Mouse (Mus musculus): ENCODE data around the gene Plxnb1.
"Not testable (repeated sequence)": the region's sequence is repeated elsewhere in the genome, so short reads cannot be mapped to it uniquely, and the experiment has no call there.

Gene Plxnb1

DNA sequence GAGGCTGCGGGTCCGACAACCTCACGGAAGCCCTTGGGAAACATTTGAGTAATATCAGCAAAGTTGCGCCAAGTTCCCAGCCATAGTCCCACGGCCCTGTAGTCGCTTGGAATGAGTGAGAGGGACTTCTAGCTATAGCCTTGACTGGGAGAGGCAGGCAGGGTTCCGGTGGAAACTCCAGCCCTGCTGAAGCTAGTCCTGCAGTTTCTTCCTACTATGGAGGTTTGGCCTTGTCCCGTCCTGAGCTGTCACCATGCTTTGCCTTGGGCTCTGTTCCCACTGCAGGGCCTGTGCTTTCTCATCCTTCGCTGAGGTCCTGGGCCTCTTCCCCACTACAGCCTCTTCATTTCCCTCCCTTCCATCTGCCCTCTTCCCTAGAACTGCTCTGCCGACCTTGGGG is 21.0 kb downstream of the Plxnb1 start:
- in situ Hi-C loops (cut with MboI; ENCODE audit: low pct_unique_long_range_greater_than_20kb in 1 of 2, low sequenced_read_pairs in 2 of 2, unreplicated experiment in 1 of 2) = loop anchor here in 1 of 2 experiments (10.0 kb wide), 1 partner anchor 111 kb away; no protein-coding TSS in a partner anchor

DNA sequence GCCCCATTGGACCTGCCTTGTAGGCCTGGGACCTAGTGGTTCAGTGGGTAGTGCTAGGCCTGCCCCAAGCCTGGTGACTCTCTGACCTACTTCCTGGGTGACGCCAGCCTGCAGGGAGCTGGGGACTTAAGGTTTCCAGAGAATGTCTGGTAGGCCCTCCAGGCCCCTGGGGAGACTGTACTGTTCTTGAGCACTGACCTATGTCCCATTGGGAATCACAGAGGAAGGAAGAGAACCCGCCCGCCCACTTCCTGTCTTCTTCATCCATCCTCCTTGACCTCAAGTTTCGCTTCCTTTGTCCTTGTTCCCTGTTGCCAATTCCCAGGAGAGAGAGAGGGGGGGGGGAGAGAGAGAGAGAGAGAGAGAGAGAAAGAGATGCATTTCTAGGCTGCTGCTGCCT is 22.9 kb downstream of the Plxnb1 start:
- in situ Hi-C loops (cut with MboI; ENCODE audit: low pct_unique_long_range_greater_than_20kb in 1 of 2, low sequenced_read_pairs in 2 of 2, unreplicated experiment in 1 of 2) = loop anchor here in 1 of 2 experiments (10.0 kb wide), 1 partner anchor 113 kb away; no protein-coding TSS in a partner anchor

DNA sequence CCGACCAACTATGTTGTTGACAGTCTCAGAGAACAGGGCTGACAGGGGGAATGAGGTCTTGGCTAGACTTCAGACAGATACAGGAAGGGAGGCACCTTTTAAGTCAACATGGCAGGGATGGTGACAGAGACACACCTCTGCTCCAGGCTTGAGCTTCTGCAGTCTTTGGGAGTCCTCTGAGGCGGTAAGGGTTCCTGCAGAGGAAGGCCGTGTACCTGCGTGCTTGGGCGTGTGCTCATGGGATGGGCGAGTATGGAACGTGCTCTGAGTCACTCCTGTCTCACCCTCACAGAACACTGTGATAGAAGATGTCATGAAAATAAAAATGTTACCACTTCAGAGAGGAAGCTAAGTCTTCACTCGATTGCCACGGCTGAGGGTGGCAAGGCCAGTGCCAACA is 24.4 kb downstream of the Plxnb1 start:
- in situ Hi-C loops (cut with MboI; ENCODE audit: low pct_unique_long_range_greater_than_20kb in 1 of 2, low sequenced_read_pairs in 2 of 2, unreplicated experiment in 1 of 2) = loop anchor here in 1 of 2 experiments (10.0 kb wide), 1 partner anchor 115 kb away; no protein-coding TSS in a partner anchor

DNA sequence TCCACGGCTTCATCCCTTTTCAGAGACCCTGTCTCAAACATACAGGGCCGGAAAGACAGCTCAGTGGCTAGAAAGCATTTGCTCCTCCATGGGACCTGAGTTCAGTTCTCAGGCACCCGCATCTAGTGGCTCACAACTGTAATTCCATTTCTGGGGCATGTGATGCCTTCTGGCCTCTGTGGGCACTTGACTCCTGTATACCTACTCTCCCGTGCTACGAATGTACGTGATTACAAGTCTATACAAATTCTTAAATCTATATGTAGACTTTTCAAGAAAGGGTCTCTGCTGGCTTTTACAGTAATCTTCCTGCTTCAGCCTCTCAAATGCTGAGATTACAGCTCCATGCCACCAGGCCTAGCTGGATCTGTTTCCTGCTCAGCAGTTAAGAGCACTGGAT is 25.8 kb downstream of the Plxnb1 start:
- in situ Hi-C loops (cut with MboI; ENCODE audit: low pct_unique_long_range_greater_than_20kb in 1 of 2, low sequenced_read_pairs in 2 of 2, unreplicated experiment in 1 of 2) = no loop called here

DNA sequence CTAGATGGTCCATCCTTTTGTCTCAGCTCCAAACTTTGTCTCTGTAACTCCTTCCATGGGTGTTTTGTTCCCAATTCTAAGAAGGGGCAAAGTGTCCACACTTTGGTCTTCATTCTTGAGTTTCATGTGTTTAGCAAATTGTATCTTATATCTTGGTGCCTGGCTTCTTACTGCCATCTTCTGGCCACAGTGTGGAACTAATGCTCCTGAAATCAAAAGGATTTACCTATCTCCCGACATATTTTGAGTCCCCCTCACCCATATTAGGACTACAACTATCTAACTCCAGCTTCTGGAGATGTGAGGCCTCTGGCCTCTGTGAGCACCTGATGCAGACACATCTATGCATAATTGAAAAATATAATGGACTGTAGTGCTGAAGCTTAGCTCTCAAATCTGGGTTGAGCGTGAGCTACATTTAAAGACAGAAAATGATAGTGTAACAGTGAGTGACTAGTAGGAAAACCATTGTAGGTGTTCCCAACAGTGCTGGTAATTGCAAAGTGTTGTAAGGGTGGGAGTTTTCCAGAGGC is 27.4 kb downstream of the Plxnb1 start:
- in situ Hi-C loops (cut with MboI; ENCODE audit: low pct_unique_long_range_greater_than_20kb in 1 of 2, low sequenced_read_pairs in 2 of 2, unreplicated experiment in 1 of 2) = no loop called here

DNA sequence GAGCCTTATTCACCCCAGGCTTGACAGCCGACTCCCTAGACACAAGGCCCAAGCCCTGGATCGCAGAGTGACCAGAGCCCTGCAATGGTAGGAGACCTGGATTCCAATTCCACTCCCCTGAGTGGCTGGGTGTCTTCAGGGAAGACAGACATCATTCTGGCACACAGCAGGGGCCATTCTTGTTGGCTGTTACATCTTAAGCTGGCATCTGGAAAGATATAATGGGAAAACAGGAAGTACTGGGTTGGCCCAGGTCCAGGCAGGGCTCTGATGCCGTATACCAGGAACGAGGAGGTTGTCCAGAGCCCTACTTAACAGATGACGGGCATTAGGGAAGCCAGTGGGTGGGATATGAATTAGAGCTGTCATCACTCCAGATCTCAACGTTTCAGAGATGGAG is 28.1 kb downstream of the Plxnb1 start:
- in situ Hi-C loops (cut with MboI; ENCODE audit: low pct_unique_long_range_greater_than_20kb in 1 of 2, low sequenced_read_pairs in 2 of 2, unreplicated experiment in 1 of 2) = no loop called here

DNA sequence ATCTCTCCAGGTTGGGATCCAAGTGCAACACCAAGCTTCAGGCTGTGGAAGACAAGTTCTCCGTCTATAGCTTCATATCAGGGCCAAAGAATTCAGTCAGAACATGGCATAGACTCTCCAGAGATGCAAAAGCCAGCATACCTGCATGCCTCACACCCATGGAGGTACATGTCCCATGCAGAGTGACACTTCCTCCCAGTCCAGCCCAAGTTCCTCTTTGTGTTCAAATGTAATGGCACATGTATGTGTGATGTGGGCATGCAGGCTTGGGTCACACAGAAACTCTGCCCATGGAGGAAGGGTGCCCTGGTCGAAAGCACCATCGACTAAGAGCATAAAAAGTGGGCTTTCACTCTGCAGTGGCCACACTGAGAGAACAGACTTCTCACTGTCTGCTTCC is 29.0 kb downstream of the Plxnb1 start:
- in situ Hi-C loops (cut with MboI; ENCODE audit: low pct_unique_long_range_greater_than_20kb in 1 of 2, low sequenced_read_pairs in 2 of 2, unreplicated experiment in 1 of 2) = no loop called here

DNA sequence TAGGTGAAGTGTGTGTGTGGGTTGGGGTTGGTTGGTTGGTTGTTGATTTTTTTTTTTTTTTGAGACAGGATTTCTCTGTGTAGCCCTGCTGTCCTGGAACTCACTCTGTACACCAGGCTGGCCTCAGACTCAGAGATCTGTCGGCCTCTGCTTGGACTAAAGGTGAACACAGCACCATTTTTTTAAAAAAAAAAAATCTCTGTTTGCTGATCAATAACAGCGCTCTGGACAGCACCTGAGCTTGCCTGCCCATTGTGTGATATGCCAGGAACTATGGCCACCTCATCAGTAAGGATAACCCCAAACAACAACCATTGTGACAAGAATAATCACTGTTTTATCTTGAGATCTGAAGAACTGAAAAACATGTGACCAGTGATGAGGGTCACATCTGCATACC is 29.9 kb downstream of the Plxnb1 start:
- in situ Hi-C loops (cut with MboI; ENCODE audit: low pct_unique_long_range_greater_than_20kb in 1 of 2, low sequenced_read_pairs in 2 of 2, unreplicated experiment in 1 of 2) = no loop called here

DNA sequence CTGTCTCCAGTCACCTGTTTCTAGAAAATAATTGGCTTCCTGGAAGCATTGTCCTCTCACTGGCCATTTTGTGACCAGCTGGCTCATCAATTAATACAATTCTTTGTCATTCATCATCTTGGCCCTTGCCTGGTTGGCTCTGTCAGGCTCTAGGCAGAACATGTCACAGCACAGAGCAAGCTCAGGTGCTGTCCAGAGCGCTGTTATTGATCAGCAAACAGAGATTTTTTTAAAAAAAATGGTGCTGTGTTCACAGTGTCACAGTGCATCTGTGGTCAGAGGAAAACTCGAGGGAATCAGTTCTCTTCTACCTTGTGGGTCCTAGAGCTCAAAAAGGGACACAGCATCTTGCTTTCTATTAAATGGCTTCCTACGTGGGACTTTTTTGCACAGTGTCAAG is 30.3 kb downstream of the Plxnb1 start:
- in situ Hi-C loops (cut with MboI; ENCODE audit: low pct_unique_long_range_greater_than_20kb in 1 of 2, low sequenced_read_pairs in 2 of 2, unreplicated experiment in 1 of 2) = no loop called here

DNA sequence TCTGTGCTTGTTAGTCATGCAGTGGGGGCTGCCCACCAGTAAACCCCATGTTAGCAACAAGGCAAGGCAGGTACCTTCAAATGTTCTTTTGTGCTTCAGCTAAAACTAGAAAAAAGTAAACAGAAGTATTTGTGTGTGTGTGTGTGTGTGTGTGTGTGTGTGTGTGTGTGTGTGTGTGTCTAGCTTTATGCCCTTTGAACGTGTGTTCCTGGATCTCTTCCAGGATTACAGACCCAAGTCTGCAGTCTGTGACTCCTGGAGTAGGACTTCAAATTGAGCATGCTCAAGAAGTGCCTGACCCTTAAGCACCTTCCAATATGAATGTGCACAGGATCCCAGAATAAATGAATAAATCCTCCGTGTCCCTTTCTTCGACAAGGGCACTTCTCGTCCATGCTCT is 31.9 kb downstream of the Plxnb1 start:
- in situ Hi-C loops (cut with MboI; ENCODE audit: low pct_unique_long_range_greater_than_20kb in 1 of 2, low sequenced_read_pairs in 2 of 2, unreplicated experiment in 1 of 2) = no loop called here

DNA sequence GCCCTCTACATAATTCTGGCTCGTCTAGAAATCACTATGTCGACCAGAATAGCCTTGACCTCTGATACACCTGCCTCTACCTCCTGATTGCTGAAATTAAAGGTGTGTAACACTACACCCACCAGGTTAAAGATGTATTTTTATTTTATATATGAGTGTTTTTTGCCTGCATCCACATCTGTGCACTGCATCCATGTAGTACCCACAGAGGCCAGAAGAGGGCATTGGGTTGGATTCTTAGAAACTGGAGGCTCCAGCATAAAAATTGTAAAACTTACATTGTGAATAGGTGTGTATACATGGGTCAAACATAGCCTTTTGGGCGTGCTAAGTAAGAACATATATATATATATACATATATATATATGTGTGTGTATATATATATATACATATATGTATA is 33.0 kb downstream of the Plxnb1 start:
- in situ Hi-C loops (cut with MboI; ENCODE audit: low pct_unique_long_range_greater_than_20kb in 1 of 2, low sequenced_read_pairs in 2 of 2, unreplicated experiment in 1 of 2) = no loop called here

DNA sequence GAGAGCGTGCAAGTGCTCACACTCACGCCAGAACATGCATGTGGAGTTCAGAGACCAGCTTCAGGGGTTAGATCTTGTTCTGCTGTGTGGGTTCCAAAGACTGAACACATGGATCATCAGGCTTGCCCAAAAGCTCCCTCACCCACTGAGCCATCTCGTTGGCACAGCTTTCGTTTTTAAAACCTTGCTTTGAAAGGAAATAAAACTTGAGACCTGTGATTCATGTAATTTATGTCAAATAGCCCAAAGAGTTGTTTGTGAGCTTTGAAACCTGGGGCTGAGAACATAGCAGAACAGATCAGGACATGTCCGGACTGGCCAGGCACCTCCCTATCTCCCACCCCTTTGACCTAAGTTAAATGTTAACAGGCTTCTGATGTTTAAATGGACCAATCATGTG is 34.9 kb downstream of the Plxnb1 start:
- in situ Hi-C loops (cut with MboI; ENCODE audit: low pct_unique_long_range_greater_than_20kb in 1 of 2, low sequenced_read_pairs in 2 of 2, unreplicated experiment in 1 of 2) = no loop called here

DNA sequence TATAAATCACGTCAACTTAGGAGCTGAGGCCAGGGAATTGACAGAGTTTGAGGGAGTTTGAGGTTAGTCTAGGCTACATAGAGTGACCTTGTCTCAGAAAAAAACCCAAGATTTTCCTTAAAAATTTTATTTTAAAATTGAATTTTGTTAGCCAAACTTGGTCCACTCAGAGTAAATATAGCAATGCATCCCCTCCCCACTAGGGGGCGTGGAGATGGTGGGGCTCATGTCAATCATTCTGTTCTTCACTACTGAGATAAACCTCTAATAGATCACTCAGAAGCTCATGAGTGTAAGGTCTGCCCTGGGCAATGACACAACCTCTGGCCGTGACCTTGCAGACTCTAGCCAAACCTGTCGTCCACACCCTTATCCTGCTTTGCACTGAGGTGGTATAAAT is 45.2 kb downstream of the Plxnb1 start:
- in situ Hi-C loops (cut with MboI; ENCODE audit: low pct_unique_long_range_greater_than_20kb in 1 of 2, low sequenced_read_pairs in 2 of 2, unreplicated experiment in 1 of 2) = not testable (repeated sequence)

DNA sequence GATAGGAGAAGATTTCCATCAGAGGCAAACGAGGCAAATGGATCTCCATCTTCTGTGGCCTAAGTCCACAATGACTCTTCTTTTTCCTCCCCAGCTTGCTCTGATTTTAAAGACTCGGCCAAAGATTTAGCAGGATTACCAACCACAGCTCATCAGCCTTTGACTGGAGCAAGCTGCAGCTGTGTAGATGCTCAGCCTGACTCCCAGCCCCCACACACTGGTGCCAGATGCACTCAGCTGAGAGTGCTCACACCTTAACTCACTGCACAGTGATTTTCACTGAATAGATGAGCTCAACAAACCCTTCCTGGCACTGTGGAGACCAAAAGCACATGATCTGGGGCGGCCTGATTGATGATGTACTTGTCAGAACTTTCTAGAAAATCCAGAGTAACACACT is 66.8 kb downstream of the Plxnb1 start, which contains the start of gene Fbxw21:
Gene Fbxw21, minus strand, starts transcription at position 101 of the 400 bp plus-strand sequence.
- in situ Hi-C loops (cut with MboI; ENCODE audit: low pct_unique_long_range_greater_than_20kb in 1 of 2, low sequenced_read_pairs in 2 of 2, unreplicated experiment in 1 of 2) = no loop called here

DNA sequence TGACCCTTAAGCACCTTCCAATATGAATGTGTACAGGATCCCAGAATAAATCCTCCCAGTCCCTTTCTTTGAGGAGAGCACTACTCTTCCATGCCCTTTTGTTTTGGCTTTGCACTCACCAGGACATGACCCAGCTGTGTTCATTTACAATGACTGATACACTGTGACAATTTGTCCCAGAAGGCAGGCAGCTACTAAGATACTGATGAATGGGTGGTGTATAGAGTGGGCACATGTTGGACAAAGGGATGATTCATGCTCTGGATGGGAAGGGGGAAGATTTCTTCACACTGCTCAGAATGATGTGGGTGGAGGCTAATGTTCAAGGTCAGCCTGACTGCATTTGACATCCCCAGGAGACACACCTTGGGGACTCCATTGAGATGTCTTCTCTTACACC is 72.1 kb downstream of the Plxnb1 start:
- in situ Hi-C loops (cut with MboI; ENCODE audit: low pct_unique_long_range_greater_than_20kb in 1 of 2, low sequenced_read_pairs in 2 of 2, unreplicated experiment in 1 of 2) = no loop called here
